Comparison of ENCODE assay signal across 16 mouse cellular contexts in the genomic region with DNA sequence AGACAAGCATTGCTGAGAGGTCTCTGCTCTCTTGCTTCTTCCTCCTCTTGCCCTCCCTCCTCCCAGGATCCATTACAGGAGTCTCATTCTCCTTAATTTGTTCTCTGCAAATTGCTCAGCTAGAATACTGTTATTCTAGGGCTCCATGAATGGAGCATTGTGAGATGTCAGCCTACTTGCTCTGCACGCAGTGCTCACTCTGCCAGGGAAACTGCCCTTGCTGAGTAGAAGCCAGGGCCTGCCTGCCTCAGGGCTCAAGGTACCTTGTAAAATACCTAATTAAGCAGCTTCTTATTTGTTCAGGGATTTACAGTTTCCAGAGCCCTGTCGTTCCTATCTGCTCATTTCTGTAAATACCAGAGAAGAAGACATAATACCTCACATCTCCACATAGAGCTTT.
DNase-seq lines count a peak whose midpoint lies in the region; ATAC-seq and TF ChIP-seq lines count a peak whose summit lies in the region.
"Had no signal": no experiment of that assay in that cellular context is flagged by ENCODE, and none has a peak within 500 bp of the region (broad histone marks: within the 10 kb centered on the region; RNA-seq: fewer than 3 reads in every experiment).

No protein-coding gene starts in this region.

- H3K36me3 ChIP-seq in forebrain, embryonic 11.5 days (ENCODE audit: control insufficient read depth, insufficient read depth, low read length) = no peaks in the 10 kb centered on the region
- H3K36me3 ChIP-seq in forebrain, embryonic 13.5 days (ENCODE audit: poor library complexity, severe bottlenecking) = no peaks in the 10 kb centered on the region
- no peaks in the 10 kb centered on the region for H3K36me3 ChIP-seq in forebrain, embryonic 15.5 days
- no peaks in the 10 kb centered on the region for H3K36me3 ChIP-seq in liver, embryonic 11.5 days (ENCODE audit: control insufficient read depth, insufficient read depth, low read length)
- H3K36me3 ChIP-seq: embryonic facial prominence, embryonic 13.5 days; heart, embryonic 12.5 days had no signal

- H3K4me2 ChIP-seq in forebrain, embryonic 11.5 days (ENCODE audit: low read depth, low read length, severe bottlenecking) = no peak overlapping the region
- no peak overlapping the region for H3K4me2 ChIP-seq in forebrain, embryonic 13.5 days
- H3K4me2 ChIP-seq in forebrain, embryonic 15.5 days (replicated peaks) = no peak overlapping the region
- H3K4me2 ChIP-seq in liver, embryonic 11.5 days = no peak overlapping the region
- H3K4me2 ChIP-seq: embryonic facial prominence, embryonic 13.5 days; heart, embryonic 12.5 days had no signal

- 67% methylated on average over 2 of the region's 2 CpGs for WGBS in forebrain, embryonic 11.5 days
- WGBS in forebrain, embryonic 13.5 days = 30% methylated on average over 2 of the region's 2 CpGs
- WGBS in forebrain, embryonic 15.5 days = 25% methylated on average over 2 of the region's 2 CpGs
- WGBS in liver, embryonic 11.5 days = 71% methylated on average over 2 of the region's 2 CpGs

- no peaks in the 10 kb centered on the region for H3K27me3 ChIP-seq in forebrain, embryonic 11.5 days (ENCODE audit: control insufficient read depth, insufficient read depth, low read length)
- no peaks in the 10 kb centered on the region for H3K27me3 ChIP-seq in forebrain, embryonic 13.5 days
- no peaks in the 10 kb centered on the region for H3K27me3 ChIP-seq in forebrain, embryonic 15.5 days
- H3K27me3 ChIP-seq in liver, embryonic 11.5 days (replicated peaks; ENCODE audit: control insufficient read depth, insufficient read depth, low read length) = no peaks in the 10 kb centered on the region
- H3K27me3 ChIP-seq: heart, embryonic 12.5 days had no signal

- H3K4me3 ChIP-seq in forebrain, embryonic 11.5 days (ENCODE audit: low read depth, low read length) = no peak overlapping the region
- H3K4me3 ChIP-seq in forebrain, embryonic 13.5 days = no peak overlapping the region
- no peak overlapping the region for H3K4me3 ChIP-seq in layer of hippocampus, adult 2 months
- H3K4me3 ChIP-seq in forebrain, embryonic 15.5 days = no peak overlapping the region
- H3K4me3 ChIP-seq in liver, embryonic 11.5 days (ENCODE audit: low read depth, low read length) = no peak overlapping the region
- H3K4me3 ChIP-seq: embryonic facial prominence, embryonic 13.5 days; heart, embryonic 12.5 days had no signal

- ATAC-seq in forebrain, embryonic 11.5 days (replicated peaks; ENCODE audit: low FRiP score) = 0 out of 2 replicates have a peak, but pooled peaks have one; percentile 21
- no peak for ATAC-seq in forebrain, embryonic 13.5 days
- ATAC-seq in forebrain, embryonic 15.5 days (replicated peaks) = peak; percentile 60; the same call in 1 of the 2 replicates
- ATAC-seq in liver, embryonic 11.5 days (replicated peaks; ENCODE audit: low FRiP score) = no peak
- ATAC-seq: hindbrain, postnatal 0 days had no signal

- no peaks in the 10 kb centered on the region for H3K4me1 ChIP-seq in forebrain, embryonic 11.5 days (replicated peaks; ENCODE audit: control insufficient read depth, insufficient read depth, low read length)
- peaks cover 16% of the 10 kb centered on the region for H3K4me1 ChIP-seq in forebrain, embryonic 13.5 days
- H3K4me1 ChIP-seq in forebrain, embryonic 15.5 days = peaks cover 15% of the 10 kb centered on the region
- H3K4me1 ChIP-seq in liver, embryonic 11.5 days (replicated peaks; ENCODE audit: control insufficient read depth, insufficient read depth, low read length) = no peaks in the 10 kb centered on the region
- H3K4me1 ChIP-seq: heart, embryonic 12.5 days had no signal

- no peaks in the 10 kb centered on the region for H3K9me3 ChIP-seq in forebrain, embryonic 11.5 days (ENCODE audit: control insufficient read depth, low read length)
- H3K9me3 ChIP-seq in forebrain, embryonic 13.5 days (replicated peaks) = no peaks in the 10 kb centered on the region
- no peaks in the 10 kb centered on the region for H3K9me3 ChIP-seq in forebrain, embryonic 15.5 days
- H3K9me3 ChIP-seq in liver, embryonic 11.5 days (ENCODE audit: control insufficient read depth, low read length) = no peaks in the 10 kb centered on the region
- H3K9me3 ChIP-seq: embryonic facial prominence, embryonic 13.5 days; heart, embryonic 12.5 days had no signal

- no peak overlapping the region for H3K27ac ChIP-seq in forebrain, embryonic 11.5 days (ENCODE audit: low read depth, low read length)
- H3K27ac ChIP-seq in forebrain, embryonic 13.5 days = no peak overlapping the region
- H3K27ac ChIP-seq in layer of hippocampus, adult 2 months = peak overlapping the region; percentile 72
- H3K27ac ChIP-seq in forebrain, embryonic 15.5 days (replicated peaks) = no peak overlapping the region
- no peak overlapping the region for H3K27ac ChIP-seq in liver, embryonic 11.5 days (ENCODE audit: low read depth, low read length)
- H3K27ac ChIP-seq: embryonic facial prominence, embryonic 13.5 days; hindbrain, postnatal 0 days had no signal

- TF ChIP-seq CTCF in layer of hippocampus, adult 2 months (conservative IDR thresholded peaks at IDR 0.05) = no peak

- DNase-seq in forebrain, embryonic 11.5 days (ENCODE audit: low spot score) = no peak
- DNase-seq in layer of hippocampus, adult 2 months (ENCODE audit: low spot score in 2 of 2) = no peak
- DNase-seq in layer of hippocampus, adult 8-10 months (ENCODE audit: low spot score in 2 of 2) = no peak
- no peak for DNase-seq in B cell, adult 2 months
- no peak for DNase-seq in liver, embryonic 11.5 days (ENCODE audit: low spot score)
- DNase-seq: adrenal gland, postnatal 10 days; cerebellum, adult 18-20 months; cerebellum, adult 9-11 months; cerebellum, postnatal 36 days; gastrocnemius, postnatal 25 days; kidney, adult 11 months had no signal

- H3K9ac ChIP-seq in forebrain, embryonic 11.5 days (ENCODE audit: low read length) = no peak overlapping the region
- H3K9ac ChIP-seq in forebrain, embryonic 13.5 days = no peak overlapping the region
- H3K9ac ChIP-seq in forebrain, embryonic 15.5 days (replicated peaks) = no peak overlapping the region
- H3K9ac ChIP-seq in liver, embryonic 11.5 days (ENCODE audit: low read depth, low read length) = no peak overlapping the region
- H3K9ac ChIP-seq: embryonic facial prominence, embryonic 13.5 days; heart, embryonic 12.5 days had no signal

Comparison
In these comparisons a context has a peak if more than half of its experiments do, and no peak if none do; other contexts are left out.
1. ATAC-seq: peak in forebrain, embryonic 11.5 days (single experiment) and forebrain, embryonic 15.5 days (single experiment); none in forebrain, embryonic 13.5 days (single experiment) and liver, embryonic 11.5 days (single experiment).